Mouse (Mus musculus): ENCODE data around the gene Piezo1.

DNA sequence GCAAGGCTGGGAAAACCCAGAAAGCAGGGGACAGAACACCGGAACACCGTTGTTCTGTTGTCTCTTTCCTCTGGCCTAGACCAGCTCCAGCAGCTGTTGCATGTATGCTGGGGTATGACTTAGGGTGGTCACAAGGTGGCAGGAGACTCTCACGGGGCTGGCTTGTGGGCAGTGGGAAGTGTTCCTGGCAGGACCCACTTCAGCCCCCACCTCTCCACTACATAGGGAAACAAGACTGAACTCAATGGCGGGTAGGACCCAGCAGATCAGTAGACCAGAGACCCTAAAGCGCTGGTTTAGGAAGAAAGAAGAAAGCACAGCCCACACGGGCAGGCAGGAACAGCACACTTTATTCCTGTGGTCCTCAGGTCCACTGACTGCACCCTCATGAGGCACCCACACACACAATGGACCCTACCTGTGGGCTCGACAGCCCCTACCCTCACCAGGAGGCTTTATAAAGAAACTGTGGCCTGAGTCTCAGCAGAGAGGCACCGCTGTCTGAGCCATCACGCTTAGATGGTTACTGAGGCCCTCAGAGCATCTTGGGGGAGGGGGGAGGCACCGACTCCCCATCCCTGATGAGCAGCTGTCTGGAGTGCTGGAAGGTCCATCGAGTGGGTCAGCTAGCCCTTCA, 117.7 kb downstream of the Piezo1 start:
- TF ChIP-seq CTCF (conservative IDR thresholded peaks at IDR 0.05; ENCODE audit: low read length) (no peak), POU5F1 (IDR thresholded peaks at IDR 0.05; ENCODE audit: borderline replicate concordance, low read length) (no peak)

All from E14TG2a.4 (cell line).